Mouse (Mus musculus) monocyte, adult 2 months (primary cell): ENCODE measurements around the gene Tubb2a.
"Not testable (repeated sequence)": the region's sequence is repeated elsewhere in the genome, so short reads cannot be mapped to it uniquely, and the experiment has no call there.

Experiments
- DNase-seq, 2 experiments: peaks; one replicate each; pipeline ENCODE4 v3.0.0; 2022; ENCODE audit warnings: low spot score in 2 of 2, low read depth in 1 of 2

The Tubb2a gene

DNA sequence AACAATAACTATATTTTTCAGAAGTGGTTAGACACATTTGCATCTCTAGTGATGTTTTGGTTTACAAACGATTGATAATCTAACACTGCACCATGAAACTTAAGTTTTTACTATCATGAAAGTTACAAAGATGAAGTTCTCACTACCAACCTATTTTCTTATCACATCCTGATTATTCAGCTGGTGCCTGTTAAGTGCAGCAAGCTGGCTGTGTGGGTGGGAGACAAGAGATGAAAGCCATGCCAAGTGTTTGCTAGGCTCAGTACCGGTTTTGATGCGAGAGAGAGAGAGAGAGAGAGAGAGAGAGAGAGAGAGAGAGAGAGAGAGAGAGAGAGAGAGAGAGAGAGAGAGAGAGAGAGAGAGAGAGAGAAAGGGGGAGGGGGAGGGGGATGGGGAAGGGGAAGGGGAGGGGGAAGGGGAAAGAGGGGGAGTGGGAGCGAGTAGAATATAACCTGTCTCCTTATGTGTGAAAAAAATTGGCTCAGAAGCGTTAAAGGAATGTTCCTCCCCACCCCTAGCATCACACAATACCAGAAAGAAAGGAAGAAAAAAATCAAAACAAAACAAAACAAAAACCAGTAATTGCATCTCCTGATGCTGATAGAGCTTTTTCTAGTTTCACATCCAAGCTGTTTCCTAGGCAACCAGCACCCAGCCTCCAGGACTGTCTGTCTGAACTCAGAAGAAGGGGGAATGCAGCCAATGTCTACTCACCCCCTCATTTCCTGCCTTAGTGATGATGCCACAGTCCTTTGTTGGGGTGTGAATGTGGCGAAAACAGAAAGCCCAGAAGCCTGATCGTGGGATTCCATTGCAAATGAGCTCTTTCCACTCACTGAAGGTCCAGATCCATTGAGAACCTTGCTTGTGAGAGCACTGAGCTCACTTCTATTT is 18.0 kb upstream of the Tubb2a start:
- no peak for DNase-seq

DNA sequence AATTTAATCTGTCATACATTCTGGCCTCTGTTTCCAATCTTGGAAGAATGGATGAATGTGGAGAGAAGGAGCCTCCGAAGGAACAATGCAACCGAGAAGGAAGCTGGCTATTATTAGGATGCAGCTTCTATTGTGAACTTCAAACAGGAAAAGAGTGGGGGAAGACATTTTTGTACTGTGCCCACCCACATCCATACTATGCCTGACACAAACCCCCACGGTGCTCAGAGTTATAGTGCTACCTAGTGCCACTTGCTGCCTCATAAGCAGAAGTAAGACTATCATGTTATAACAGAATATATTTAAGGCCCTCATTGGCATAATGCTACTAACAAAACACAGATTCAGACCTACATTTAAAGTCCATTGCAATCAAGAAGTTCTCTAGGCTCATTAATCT is 11.6 kb upstream of the Tubb2a start:
- DNase-seq = no peak

DNA sequence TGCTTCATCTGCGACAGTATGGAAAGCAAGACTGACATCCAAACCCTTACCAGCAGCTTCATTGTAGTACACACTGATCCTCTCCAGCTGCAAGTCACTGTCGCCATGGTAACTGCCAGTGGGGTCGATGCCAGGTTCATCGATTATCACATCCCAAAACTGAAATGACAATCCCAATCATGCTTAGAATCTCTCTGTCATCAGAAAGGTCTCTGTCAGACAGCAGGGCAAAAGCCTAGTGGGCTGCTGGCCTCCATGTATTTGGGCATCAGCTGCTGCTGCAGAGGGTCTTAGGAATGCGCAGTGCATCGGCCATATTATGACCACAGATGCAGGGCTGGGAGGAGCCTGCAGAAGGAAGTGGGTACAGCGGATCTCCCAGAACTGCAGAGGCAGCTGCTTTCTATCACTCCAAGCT is 11.1 kb upstream of the Tubb2a start:
- no peak for DNase-seq

DNA sequence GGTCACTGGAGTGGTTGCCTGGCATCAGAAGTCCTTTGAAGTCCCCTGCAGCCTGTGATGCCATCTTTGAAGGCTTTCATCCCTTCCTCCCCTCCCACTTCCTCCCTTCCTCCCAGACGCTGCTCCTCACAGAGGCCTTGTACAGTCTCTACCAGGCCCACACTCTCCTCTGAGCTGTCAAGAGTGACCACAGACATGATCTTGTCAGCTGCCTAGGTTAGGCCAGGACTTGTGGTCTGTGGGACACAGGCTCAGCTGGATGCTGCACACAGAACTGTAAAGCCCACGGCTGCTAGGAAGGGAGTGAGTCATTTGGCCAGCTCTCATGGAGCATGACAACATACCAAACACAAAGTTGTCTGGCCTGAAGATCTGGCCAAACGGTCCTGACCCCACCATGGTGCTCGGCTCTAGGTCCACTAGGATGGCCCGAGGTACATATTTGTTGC is 10.4 kb upstream of the Tubb2a start:
- not testable (repeated sequence) for DNase-seq

DNA sequence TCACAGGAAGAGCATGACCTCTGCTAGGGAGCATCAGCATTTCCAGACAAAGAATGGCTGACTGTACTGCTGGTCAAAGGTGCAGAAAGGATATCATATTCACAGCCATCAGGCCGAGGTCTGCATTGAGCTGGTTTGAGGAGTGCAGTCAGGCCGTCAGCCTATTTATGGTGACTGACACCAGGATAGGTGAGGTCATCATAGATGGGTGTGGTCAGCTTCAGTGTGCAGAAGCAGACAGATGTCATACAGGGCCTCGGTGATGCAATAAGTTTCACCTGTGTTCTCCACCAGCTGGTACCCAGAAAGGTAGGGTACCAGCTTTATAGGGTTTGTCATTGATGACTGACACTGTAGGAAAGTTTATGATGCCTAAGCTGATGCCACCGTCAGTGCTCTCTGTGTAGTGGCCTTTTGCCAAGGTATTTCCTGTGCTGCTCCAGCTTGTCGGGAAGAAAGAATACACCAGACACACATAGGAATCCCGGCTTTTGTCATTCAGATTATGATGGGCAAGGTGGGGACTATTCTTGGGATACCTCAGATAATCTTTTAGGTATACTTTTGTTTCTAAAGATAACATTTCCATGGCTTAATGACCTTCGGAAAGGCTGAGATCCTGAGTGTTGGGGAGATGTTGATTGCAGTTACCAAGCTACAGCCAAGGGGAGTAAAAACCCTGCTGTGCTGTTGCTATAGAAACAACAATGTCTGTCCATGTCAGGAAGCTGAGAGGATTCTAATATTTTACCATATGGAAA is 9.4 kb upstream of the Tubb2a start:
- no peak for DNase-seq

DNA sequence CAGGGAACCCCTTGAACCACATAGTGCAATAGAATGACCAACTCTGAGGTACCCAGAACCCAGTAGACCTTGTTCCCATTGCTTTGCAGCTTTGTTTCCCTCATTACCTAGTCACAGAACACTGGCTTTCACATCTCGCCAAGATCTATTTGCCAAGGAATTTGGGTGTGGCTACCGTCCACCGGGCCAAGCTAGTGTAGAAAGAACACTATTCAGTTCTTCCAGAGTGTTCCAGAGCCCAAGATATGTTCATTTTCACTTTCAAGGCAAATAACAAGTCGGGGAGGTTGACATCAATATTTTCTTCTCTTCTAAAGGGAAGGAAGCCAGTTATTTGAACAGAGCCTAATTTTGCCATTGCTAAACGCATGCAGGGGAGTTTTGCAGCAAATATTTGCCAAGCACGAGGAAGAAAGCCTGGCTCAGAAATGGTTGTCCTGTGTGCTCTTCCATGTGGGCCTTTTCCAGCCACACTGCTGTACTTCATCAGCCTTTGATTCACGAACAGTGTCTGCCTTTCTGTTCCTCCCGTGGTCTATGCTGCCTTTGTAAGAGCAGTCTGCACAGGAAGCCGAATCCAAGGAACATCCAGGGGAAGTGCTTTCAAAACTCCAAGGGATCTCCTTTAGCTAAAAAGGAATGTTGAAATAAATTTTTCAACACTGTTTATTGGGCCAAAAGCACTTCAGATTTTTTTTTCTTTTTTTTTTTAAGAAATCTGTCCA is 6.4 kb upstream of the Tubb2a start:
- no peak for DNase-seq

DNA sequence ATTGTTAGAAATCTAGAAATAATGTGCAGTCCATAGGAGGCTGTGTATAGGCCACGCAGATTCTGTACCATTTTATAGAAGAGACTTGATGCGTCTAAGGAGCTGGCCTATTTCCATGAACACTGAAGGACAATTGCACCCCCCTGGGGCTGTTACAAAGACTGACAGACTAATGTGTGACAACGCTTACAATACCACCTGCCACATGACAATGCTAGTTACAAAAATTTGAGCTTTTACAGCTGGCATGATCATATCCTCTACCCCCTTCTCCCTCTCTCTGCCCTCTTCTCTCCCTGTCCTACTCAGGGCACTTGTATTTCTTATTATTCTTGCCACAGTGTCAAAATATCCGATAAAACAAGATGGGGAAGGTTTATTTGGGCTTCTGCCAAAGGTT is 4.1 kb upstream of the Tubb2a start:
- no peak for DNase-seq

DNA sequence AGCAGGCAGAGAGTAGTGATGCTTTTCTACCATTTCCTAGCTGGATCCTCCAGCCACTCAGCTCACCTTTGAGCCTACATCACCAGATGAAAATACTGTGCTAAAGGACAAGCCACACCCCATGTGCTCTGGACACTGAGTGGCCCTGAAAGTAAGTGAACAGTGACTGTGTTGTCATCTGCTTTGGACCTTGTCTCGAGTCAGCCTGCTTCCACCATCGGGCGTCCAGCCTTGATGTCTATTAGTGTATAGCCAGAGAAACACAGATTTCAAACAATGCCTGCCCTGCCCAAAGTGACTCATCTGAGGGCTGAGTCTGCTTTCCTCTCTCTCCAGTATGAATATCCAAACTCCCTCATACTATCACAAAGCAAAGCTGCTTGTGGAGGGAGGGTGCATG is 2.0 kb upstream of the Tubb2a start:
- no peak for DNase-seq

DNA sequence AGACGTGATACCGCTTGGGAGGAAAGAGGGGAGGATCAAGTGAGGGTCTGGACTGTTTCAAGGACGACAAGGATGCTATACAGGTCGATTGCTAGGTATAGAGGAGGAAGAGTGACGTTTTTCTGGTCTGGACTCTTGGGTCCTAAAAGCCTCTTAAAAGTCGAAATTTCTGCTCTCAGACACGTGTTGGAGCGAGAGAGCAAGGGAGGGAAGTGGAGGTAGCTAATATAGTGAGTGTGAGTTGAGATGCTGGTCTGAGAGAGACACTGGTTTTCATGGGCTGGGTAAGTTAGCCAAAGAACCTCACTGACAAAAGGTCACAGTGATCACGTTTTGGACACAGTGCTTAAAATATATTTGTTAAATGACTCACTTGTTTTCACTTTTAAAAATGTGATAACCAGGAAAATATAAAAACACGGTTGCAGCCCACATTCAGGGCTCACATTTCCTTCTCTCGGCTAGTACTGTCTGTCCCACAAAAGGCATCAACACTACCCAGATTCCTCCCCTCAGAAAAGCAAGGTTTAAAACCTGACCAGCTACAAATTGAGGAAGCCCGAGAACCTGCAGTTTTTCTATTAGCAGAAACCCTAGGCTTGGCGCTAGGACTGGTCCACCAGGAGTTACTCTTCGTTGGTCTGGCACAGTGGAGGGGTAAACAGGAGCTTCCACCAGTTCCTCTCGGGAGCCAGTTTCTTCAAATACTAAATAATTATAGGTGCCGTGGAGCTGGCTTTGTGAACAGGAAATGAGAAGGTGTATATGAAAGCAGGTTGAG is 883 bp upstream of the Tubb2a start:
- no peak for DNase-seq

DNA sequence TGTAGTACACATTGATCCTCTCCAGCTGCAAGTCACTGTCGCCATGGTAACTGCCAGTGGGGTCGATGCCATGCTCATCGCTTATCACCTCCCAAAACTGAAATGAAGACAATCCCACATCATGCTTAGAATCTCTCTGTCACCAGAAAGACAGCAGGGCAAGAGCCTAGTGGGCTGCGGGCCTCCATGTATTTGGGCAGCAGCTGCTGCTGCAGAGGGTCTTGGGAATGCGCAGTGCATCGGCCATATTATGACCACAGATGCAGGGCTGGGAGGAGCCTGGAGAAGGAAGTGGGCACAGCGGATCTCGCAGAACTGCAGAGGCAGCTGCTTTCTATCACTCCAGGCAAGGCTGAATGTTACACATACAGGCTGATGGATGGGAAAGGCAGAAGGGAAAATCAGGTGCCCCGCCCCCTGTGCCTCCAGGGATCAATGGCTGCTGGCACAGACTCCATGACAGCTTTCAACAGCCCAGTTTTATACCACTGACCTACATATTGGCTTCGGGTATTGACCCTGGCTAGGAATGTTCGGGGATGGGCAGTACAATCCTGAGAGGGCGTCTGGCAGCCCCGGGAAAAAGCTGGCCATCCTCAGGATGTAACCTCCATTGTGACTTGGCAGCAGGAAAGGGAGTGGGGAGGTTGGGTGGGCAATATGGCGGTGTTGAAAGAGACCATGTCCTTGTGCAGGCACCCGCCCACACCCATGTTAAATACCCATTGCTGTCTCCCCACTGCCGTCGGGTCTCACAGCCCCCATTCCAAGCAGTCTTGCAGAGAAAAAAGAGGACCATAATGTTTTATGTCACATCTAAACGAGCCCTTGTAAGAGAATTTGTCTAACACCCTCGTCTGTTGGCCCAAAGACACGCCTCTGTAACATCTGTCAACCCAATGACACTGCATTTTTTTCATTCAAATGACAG is 981 bp downstream of the Tubb2a start:
- DNase-seq = no peak

DNA sequence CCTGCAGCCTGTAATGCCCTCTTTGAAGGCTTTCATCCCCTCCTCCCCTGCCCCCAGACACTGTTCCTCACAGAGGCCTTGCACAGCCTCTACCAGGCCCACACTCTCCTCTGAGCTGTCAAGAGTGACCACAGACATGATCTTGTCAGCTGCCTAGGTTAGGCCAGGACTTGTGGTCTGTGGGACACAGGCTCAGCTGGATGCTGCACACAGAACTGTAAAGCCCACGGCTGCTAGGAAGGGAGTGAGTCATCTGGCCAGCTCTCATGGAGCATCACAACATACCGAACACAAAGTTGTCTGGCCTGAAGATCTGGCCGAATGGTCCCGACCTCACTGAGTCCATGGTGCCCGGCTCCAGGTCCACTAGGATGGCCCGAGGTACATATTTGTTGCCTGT is 1.9 kb downstream of the Tubb2a start:
- not testable (repeated sequence) for DNase-seq

DNA sequence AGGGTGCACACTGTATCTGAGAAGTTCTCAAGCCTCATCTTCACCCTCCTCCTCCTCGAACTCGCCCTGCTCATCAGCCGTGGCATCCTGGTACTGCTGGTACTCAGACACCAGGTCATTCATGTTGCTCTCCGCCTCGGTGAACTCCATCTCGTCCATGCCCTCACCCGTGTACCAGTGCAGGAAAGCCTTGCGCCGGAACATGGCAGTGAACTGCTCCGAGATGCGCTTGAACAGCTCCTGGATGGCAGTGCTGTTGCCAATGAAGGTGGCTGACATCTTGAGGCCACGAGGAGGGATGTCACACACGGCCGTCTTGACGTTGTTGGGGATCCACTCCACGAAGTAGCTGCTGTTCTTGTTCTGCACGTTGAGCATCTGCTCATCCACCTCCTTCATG is 3.4 kb downstream of the Tubb2a start:
- DNase-seq = not testable (repeated sequence)

DNA sequence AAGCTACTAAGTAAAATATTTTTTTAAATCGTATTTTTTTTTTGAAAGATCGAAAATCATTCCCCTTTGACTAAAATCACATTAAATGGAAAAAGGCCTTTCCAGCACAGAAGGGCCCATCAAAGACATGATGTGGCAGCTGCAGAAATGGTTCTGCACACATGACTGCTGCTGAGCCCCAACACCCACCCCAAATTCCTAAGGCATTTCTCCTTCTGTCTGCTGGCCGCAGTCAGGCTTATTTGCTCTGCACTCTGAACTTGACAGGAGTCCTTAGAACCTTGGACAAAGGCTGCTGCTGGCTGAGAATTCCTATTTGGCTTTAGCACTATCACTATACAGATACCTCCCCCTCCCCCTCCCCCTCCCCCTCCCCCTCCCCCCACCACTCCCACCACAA is 5.0 kb downstream of the Tubb2a start:
- DNase-seq = no peak

DNA sequence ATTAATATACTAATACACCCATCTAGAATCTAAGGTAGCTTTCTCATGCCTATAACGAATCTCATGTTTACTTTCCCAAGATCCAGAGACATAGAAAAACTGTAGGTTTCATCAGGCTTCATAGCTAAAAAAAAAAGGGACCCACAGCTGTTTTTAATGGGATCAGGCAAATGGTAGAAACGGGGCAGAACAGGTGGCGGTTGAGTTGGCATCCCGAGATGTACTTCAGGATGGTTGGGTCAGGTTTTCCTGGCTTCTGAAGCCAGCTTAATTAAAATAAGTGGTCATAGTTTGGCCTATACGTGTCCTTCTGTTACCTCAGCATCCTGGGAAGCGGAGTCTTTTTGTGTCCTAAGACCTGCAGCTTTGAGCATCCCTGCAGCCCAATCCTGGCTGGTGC is 6.0 kb downstream of the Tubb2a start:
- DNase-seq = no peak

DNA sequence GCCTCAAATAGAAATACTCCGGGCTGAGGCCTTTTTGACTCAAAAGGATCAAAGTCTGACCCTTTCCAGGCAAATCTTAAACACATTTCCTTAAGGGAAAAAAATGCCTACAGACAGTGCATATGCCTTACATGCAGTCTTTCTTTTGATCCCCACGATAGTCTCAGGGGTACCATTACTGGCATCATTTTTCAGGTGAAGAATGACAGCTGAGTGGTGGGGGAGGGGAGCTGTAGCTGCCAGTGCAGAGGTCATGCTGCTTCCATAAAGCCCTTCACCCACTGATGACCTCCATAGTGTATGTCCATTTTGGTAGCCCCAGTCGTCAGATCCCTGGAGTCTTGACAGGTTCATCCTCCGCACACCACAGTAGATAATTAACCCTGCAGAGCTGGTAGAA is 7.5 kb downstream of the Tubb2a start:
- DNase-seq = no peak

DNA sequence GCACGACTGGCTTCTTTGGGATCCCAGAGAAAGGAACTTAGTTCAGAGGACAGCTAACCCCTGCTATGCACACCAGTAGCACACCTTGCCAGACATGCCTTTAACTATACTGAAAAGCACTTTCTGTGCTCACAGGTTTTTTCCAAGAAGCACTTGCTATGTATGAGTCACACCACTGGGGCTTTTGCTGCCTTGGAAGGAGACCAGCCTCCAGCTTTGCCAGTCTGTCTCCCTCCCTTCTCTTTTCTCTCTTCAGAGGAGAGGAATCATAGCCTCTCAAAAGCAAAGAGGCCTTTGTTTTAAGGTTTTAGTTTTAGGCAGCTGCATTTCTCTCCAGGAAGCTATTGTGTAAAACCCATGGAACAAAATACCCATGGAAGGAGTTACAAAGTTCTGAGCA is 11.5 kb downstream of the Tubb2a start:
- DNase-seq = no peak

DNA sequence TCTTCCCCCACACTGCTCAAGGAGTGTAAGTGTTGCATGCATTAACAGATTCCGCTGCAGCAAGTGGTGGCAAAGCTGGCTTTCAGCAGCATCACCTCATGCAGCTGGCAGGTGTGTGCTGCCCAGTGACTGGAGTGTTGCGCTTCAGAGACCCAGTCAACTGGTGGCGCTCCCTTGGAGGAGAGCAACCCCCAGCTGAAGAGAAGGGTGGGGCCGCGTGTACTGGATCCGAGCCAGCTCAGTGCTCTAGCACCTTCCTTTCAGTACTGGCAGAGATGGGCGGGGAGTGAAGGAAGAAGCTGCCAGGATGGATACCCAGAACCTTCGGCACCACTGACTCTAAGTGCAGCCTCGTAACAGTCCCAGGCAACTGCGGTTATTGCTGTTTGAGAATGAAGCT is 15.3 kb downstream of the Tubb2a start:
- no peak for DNase-seq

DNA sequence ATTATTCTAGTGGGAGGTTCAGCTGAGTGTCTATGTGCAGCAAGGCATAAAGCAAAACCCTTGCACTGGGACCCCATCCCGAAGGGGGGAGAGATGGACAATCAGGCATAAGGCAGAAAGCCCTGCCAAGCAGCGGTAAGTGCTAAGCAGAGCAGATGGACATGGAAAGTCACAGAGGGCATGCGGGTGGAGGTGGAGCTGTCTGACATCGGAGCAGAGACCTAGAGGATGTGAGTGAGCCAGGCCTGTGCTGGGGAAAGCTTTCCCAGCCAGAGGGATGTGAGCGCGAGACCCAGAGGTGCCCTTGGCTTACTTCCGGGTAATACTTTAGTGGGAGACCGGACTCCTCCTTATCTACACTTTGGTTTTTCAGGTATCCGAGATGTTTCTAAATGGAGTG is 17.7 kb downstream of the Tubb2a start:
- DNase-seq = no peak

DNA sequence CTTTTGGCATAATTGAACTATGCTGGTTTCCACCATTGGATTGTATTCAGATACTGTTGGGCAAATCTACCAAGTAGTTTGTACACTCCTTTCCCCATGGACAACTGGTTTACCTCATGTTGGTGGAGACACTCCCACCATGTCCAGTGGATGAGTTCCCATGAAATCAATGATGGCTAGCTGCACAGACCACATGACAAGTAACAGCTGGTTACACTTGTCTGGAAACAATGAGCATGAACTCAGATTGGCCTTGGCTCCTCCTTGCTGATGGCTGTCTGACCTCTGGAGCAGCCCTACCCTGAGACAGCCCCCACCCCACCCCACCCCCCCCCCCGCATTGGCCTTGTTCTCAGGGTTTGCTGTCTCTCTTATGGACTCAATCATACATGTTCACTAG is 20.6 kb downstream of the Tubb2a start:
- no peak for DNase-seq

DNA sequence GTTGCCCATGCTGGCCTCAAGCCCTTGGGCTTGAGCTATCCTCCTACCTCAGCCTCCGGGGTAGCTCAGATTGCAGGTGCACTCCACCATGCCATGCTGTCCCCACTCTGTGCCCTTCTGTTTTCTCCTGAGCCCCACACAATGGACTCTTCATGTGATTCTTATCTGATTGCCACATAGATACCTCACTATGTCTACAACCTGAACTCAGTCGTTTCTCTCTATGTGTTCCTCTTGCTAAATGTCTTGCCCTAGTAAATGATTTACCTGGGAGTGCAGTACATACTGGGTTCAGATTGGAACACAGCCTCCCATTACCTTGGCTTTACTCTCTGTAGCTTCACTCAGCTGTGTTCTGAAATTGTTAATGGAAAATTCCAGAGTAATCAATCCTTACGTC is 22.8 kb downstream of the Tubb2a start:
- no peak for DNase-seq
